Mouse (Mus musculus) midbrain, postnatal 0 days (tissue): ENCODE data around the gene Slc6a9. TPM values are rescaled to one million over a fixed set of nuclear protein-coding genes. Genes with fewer than 3 reads are reported as not detected.

ENCODE experiments used
- ATAC-seq: fragments of 200-750 bp; cut with Nextera tagmentation; 2 replicates; pipeline ENCODE4 v1.8.0; 2017; ENCODE audit warnings: moderate number of reproducible peaks, mild to moderate bottlenecking, moderate TSS enrichment, moderate library complexity; ENCODE audit not compliant: low FRiP score
- DNase-seq: peaks from one replicate; pipeline ENCODE4 v3.0.0-alpha.2; 2015; ENCODE audit warnings: low spot score
- H3K27ac ChIP-seq: fragments of 300-500 bp; sonication (generic); 2 replicates; pipeline ENCODE4 v1.5.1; 2014; ENCODE audit warnings: low read depth, mild to moderate bottlenecking, low read length, mixed read lengths
- H3K27me3 ChIP-seq: fragments of 300-500 bp; sonication (generic); 2 replicates; pipeline ENCODE4 v1.6.1; 2014; ENCODE audit warnings: low read length, control low read depth, mixed read lengths; ENCODE audit not compliant: insufficient read depth
- H3K36me3 ChIP-seq: fragments of 300-500 bp; sonication (generic); 2 replicates; pipeline ENCODE4 v1.6.1; 2014; ENCODE audit warnings: low read length, control low read depth, mixed read lengths; ENCODE audit not compliant: insufficient read depth
- H3K4me1 ChIP-seq: fragments of 300-500 bp; sonication (generic); 2 replicates; pipeline ENCODE4 v1.6.1; 2014; ENCODE audit warnings: mild to moderate bottlenecking, control low read depth, antibody characterized with exemption, low read length, mixed read lengths; ENCODE audit not compliant: insufficient read depth
- H3K4me2 ChIP-seq: fragments of 300-500 bp; sonication (generic); 2 replicates; pipeline ENCODE4 v1.6.1; 2014; ENCODE audit warnings: low read depth, mild to moderate bottlenecking, low read length, mixed read lengths; ENCODE audit not compliant: poor library complexity, severe bottlenecking
- H3K4me3 ChIP-seq: fragments of 300-500 bp; sonication (generic); 2 replicates; pipeline ENCODE4 v1.5.1; 2014; ENCODE audit warnings: low read depth, mild to moderate bottlenecking, low read length, moderate library complexity
- H3K9ac ChIP-seq: fragments of 300-500 bp; sonication (generic); replicated peaks from 2 replicates; pipeline ENCODE4 v1.6.1; 2014; ENCODE audit warnings: mild to moderate bottlenecking, low read length, moderate library complexity, mixed read lengths; ENCODE audit not compliant: poor library complexity, severe bottlenecking
- H3K9me3 ChIP-seq: fragments of 300-500 bp; sonication (generic); 2 replicates; pipeline ENCODE4 v1.6.1; 2016; ENCODE audit warnings: low read length, control low read depth
- CTCF ChIP-seq: IDR thresholded peaks from 2 replicates; pipeline ENCODE4 v1.5.1; 2016; ENCODE audit warnings: antibody characterized with exemption, mild to moderate bottlenecking
- WGBS: fragments of 180-500 bp; shearing (Covaris S2); extraction: QIAGEN DNeasy Blood & Tissue Kit; methylation state at CpG from one replicate; pipeline ENCODE4 v1.1.7; 2014; 5-methylcytosine and 5-hydroxymethylcytosine counted together
- polyA plus RNA-seq: library from polyadenylated mRNA; unstranded; fragments of >200 nt; fragmentation: Nextera tagmentation; extraction: Ambion mirVana; gene quantifications from 2 replicates; pipeline ENCODE4 v1.2.1, GENCODE M21; 2015
- total RNA-seq: library from RNA; depleted of rRNA; stranded (reverse); fragments of >200 nt; gene quantifications from 2 replicates; pipeline ENCODE4 v1.2.3, GENCODE M21; 2014

Gene Slc6a9
- total and polyA plus RNA-seq, 2 experiments from 2014 or later, result 58.7 to 105 TPM

DNA sequence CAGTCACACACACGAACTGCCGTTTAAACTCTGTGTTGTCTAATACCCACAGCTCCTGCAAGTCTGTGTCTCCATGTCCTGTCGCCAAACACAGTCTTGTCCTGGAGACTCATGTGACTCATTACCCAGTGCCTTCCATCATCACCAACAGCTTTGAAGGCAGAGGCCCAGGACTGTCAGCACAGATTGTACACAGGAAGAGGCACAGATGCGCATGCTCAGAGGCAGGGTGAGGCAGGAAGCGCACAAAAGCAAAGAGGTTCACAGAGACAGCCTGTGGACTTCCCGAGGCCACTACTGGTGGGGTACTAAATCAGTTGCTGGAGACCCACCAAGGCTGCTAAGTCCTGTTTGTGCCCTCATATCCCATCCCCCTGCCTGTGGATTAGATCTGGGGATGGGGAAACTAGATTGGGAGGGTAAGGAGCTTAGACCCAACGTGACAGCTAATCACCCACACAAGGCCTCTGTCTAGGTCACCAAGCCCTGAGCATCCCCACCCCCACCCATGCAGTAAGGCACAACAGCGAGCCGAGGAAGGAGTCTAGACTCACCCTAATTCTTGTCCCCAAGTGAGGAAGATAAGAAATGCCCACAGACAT, 20.6 kb upstream of the Slc6a9 start:
- Histone ChIP-seq H3K4me2 (no peak overlapping the region), H3K36me3 (no peaks in the 10 kb centered on the region), H3K27ac (no peak overlapping the region), H3K9me3 (no peaks in the 10 kb centered on the region), H3K4me1 (no peaks in the 10 kb centered on the region), H3K27me3 (no peaks in the 10 kb centered on the region), H3K9ac (no peak overlapping the region), H3K4me3 (no peak overlapping the region)
- DNase-seq, result no peak
- 70% methylated on average over 9 of the region's 9 CpGs for WGBS
- ATAC-seq, result no peak
- no peak for TF ChIP-seq CTCF

DNA sequence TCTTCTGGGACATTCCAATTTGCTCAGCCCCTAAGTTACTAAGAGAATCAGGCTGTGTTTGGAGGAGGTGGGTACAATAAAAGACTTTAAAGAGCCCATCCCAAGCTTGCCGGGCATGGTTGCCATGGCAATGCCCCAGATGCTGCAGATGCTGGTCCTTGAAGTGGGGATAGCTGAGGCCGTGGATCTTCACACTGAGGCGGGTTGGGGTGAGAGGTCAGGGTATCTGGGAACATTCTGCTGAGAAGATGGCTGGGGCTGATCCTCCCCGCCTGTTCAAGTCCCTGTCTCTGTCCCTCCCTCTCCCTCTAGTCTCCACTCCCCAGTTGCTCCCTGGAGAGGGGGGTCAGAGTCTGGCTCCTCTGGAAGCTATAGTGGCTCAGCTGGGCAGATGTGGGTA, 20.0 kb upstream of the Slc6a9 start:
- Histone ChIP-seq H3K9ac (no peak overlapping the region), H3K27me3 (no peaks in the 10 kb centered on the region), H3K4me1 (no peaks in the 10 kb centered on the region), H3K36me3 (no peaks in the 10 kb centered on the region), H3K27ac (no peak overlapping the region), H3K9me3 (no peaks in the 10 kb centered on the region), H3K4me3 (no peak overlapping the region), H3K4me2 (no peak overlapping the region)
- ATAC-seq (no peak), DNase-seq (no peak)
- TF ChIP-seq CTCF, result no peak
- 38% methylated on average over 4 of the region's 4 CpGs for WGBS

DNA sequence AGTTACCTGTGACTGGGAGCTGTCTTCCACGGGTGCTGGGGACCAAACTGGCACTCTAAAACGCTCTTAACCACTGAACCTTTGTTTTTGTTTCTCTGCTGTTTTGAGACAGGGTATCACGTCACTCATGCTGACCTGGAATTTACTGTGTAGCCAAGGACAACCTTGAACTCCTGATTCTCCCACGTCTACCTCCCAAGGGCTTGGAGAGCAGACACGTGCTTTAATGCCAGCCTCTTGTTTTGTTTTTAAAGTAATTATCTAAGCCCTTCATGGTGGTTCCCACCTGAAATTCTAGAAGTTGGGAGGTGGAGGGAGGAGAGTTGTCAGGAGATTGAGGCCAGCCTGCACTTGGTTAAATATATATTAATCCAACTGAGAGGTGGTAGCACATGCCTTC, 17.5 kb upstream of the Slc6a9 start:
- Histone ChIP-seq H3K4me1 (no peaks in the 10 kb centered on the region), H3K4me2 (no peak overlapping the region), H3K9ac (no peak overlapping the region), H3K36me3 (no peaks in the 10 kb centered on the region), H3K9me3 (no peaks in the 10 kb centered on the region), H3K4me3 (no peak overlapping the region), H3K27me3 (no peaks in the 10 kb centered on the region), H3K27ac (no peak overlapping the region)
- TF ChIP-seq CTCF, result no peak
- DNase-seq, result no peak
- 78% methylated on average over 5 of the region's 5 CpGs for WGBS
- no peak for ATAC-seq

DNA sequence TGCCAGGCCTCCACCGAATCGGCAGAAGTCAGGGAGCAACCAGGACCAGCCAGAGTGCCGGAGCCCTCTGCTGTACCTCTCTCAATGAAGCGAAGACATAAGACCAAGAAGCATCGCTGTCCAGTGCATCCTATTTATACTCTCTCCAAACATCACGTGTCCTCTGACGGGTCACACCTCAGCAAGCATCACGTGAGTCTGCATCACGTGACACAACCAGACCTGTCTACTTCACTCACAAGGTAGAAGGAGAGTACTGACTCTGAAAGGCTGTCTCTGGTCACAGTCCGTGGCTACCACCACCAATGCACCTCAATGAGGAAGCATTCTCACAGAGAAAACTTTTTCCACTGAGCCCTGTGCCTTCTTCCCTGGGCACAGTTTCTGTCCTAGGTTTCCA, 16.3 kb upstream of the Slc6a9 start:
- Histone ChIP-seq H3K9me3 (no peaks in the 10 kb centered on the region), H3K27ac (no peak overlapping the region), H3K4me2 (no peak overlapping the region), H3K4me1 (no peaks in the 10 kb centered on the region), H3K9ac (no peak overlapping the region), H3K36me3 (no peaks in the 10 kb centered on the region), H3K4me3 (no peak overlapping the region), H3K27me3 (no peaks in the 10 kb centered on the region)
- WGBS, result 93% methylated on average over 10 of the region's 10 CpGs
- no peak for TF ChIP-seq CTCF
- ATAC-seq, result no peak
- no peak for DNase-seq

DNA sequence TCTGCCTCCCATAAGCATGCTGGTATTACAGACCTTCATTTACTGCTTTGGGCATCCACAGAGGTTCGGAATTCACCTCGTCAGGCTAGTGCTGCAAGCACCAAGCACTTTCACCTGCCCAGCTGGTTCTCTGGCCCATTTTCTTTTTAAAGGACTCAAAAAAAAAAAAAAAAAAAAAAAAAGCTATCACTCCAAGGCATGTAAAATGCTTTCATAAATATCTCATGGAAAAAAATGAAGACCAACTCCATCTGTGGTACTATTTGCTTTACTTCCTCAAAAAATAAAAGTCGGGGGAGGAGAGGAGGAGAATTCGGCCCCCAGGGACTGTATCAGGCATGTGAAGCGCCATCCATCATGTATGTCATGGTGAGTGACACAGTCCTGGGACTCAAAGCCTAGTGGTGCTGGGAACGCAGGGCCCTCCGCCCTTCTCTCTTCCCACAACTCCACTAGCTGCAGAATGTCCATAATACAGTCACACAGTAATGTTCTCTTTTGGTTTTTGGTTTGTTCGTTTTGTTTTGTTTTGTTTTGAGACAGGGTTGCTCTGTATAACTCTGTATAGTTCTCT, 5.6 kb upstream of the Slc6a9 start:
- TF ChIP-seq CTCF, result no peak
- Histone ChIP-seq H3K4me2 (no peak overlapping the region), H3K4me3 (no peak overlapping the region), H3K27me3 (no peaks in the 10 kb centered on the region), H3K4me1 (no peaks in the 10 kb centered on the region), H3K9ac (no peak overlapping the region), H3K9me3 (no peaks in the 10 kb centered on the region), H3K36me3 (no peaks in the 10 kb centered on the region), H3K27ac (no peak overlapping the region)
- ATAC-seq (no peak), DNase-seq (no peak)
- 74% methylated on average over 8 of the region's 8 CpGs for WGBS

DNA sequence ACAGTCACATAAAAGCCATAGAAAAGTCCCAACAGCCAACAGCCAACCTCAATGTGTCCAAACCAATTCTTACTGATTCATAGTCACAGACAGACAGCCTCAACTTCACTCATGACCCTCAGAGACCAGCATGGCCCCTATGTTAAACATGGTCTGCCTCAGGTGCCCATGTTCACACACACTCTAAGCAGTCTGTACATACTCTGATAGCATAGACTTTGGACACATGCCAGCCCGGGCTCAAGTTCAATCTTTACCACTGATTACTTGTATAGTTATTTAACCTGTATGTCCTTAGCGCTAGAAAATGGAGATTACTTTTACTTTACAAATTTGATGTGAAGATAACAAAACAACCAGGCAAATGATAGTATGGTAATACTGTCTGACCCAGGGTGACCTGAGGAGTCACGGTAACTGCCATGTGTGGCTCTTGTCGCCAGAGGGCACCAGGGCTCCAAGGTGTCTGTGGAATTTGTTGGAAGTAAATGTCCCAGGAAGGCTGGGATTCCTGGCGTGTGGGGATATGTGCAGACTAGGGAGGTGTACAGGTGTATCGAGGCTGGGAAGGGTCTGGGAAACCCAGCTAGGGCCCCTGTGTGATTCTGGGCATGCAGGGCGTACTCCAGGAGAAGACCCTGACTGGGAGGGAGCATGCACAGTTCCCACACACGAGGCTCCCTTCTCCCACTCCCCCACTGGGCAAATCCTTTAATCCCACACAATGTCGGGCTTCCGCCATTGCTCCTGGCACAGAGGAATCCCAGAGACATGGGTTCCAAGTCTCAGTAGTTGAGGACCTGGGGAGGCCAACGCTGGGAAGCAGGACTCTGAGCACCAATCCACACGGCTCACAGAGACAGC, 4.8 kb upstream of the Slc6a9 start:
- Histone ChIP-seq H3K27me3 (no peaks in the 10 kb centered on the region), H3K9me3 (no peaks in the 10 kb centered on the region), H3K27ac (no peak overlapping the region), H3K9ac (no peak overlapping the region), H3K4me2 (0 out of 2 replicates have a peak overlapping the region, but pooled peaks have one; percentile 9), H3K4me3 (no peak overlapping the region), H3K4me1 (no peaks in the 10 kb centered on the region), H3K36me3 (no peaks in the 10 kb centered on the region)
- WGBS, result 7% methylated on average over 12 of the region's 12 CpGs
- TF ChIP-seq CTCF, result peak; percentile 88
- ATAC-seq, result peak; percentile 18; the same call in 1 of the 2 replicates
- DNase-seq, result peak; percentile 63
